Mouse (Mus musculus) kidney, postnatal 10 days (tissue): Measurements from ENCODE around the gene Xirp1.
"Not testable (repeated sequence)": the region's sequence is repeated elsewhere in the genome, so short reads cannot be mapped to it uniquely, and the experiment has no call there.

ENCODE experiments used
- DNase-seq: peaks from one replicate; pipeline ENCODE4 v3.0.0; 2021; ENCODE audit warnings: mixed read lengths

The Xirp1 gene

GRCm38 (mm10) chr9:120014828-120015227 lies 8.6 kb downstream of the Xirp1 start:
- DNase-seq, result no peak

GRCm38 (mm10) chr9:120013251-120013820 lies 10.1 kb downstream of the Xirp1 start:
- DNase-seq, result no peak

- DNase-seq, result no peak
These were observed 10.6 kb downstream of the Xirp1 start for GRCm38 (mm10) chr9:120012781-120013180.

- not testable (repeated sequence) for DNase-seq
These were observed 11.2 kb downstream of the Xirp1 start for GRCm38 (mm10) chr9:120012161-120012560.

GRCm38 (mm10) chr9:120011533-120011932 lies 11.9 kb downstream of the Xirp1 start:
- DNase-seq, result peak; percentile 81

GRCm38 (mm10) chr9:120010781-120011511 lies 12.5 kb downstream of the Xirp1 start:
- peak; percentile 99 for DNase-seq

- DNase-seq, result no peak
These were observed 13.5 kb downstream of the Xirp1 start for GRCm38 (mm10) chr9:120009871-120010270.

GRCm38 (mm10) chr9:120009226-120009841 lies 14.1 kb downstream of the Xirp1 start:
- no peak for DNase-seq

GRCm38 (mm10) chr9:120007833-120008232 lies 15.6 kb downstream of the Xirp1 start:
- no peak for DNase-seq

- DNase-seq, result no peak
These were observed 17.5 kb downstream of the Xirp1 start for GRCm38 (mm10) chr9:120005936-120006335.

GRCm38 (mm10) chr9:120002893-120003292 lies 20.5 kb downstream of the Xirp1 start:
- no peak for DNase-seq

GRCm38 (mm10) chr9:120001945-120002725 lies 21.3 kb downstream of the Xirp1 start:
- DNase-seq, result peak; percentile 94

- no peak for DNase-seq
These were observed 22.6 kb downstream of the Xirp1 start for GRCm38 (mm10) chr9:120000761-120001160.

GRCm38 (mm10) chr9:119999636-120000035 lies 23.8 kb downstream of the Xirp1 start:
- no peak for DNase-seq

- DNase-seq, result no peak
These were observed 24.6 kb downstream of the Xirp1 start for GRCm38 (mm10) chr9:119998776-119999175.

GRCm38 (mm10) chr9:119996080-119996479 lies 27.3 kb downstream of the Xirp1 start:
- DNase-seq, result no peak

GRCm38 (mm10) chr9:119994207-119994606 lies 29.2 kb downstream of the Xirp1 start:
- DNase-seq, result no peak

- no peak for DNase-seq
These were observed 30.1 kb downstream of the Xirp1 start for GRCm38 (mm10) chr9:119993092-119993844.

- DNase-seq, result no peak
These were observed 32.1 kb downstream of the Xirp1 start for GRCm38 (mm10) chr9:119991310-119991709.

- no peak for DNase-seq
These were observed 35.1 kb downstream of the Xirp1 start for GRCm38 (mm10) chr9:119988304-119988703.

- no peak for DNase-seq
These were observed 37.4 kb downstream of the Xirp1 start for GRCm38 (mm10) chr9:119985881-119986574.

- peak; percentile 59 for DNase-seq
These were observed 38.8 kb downstream of the Xirp1 start, which contains the start of gene Csrnp1 for GRCm38 (mm10) chr9:119984536-119985011. Gene Csrnp1, minus strand, starts transcription at chr9:119984658.
